In the genomic region with DNA sequence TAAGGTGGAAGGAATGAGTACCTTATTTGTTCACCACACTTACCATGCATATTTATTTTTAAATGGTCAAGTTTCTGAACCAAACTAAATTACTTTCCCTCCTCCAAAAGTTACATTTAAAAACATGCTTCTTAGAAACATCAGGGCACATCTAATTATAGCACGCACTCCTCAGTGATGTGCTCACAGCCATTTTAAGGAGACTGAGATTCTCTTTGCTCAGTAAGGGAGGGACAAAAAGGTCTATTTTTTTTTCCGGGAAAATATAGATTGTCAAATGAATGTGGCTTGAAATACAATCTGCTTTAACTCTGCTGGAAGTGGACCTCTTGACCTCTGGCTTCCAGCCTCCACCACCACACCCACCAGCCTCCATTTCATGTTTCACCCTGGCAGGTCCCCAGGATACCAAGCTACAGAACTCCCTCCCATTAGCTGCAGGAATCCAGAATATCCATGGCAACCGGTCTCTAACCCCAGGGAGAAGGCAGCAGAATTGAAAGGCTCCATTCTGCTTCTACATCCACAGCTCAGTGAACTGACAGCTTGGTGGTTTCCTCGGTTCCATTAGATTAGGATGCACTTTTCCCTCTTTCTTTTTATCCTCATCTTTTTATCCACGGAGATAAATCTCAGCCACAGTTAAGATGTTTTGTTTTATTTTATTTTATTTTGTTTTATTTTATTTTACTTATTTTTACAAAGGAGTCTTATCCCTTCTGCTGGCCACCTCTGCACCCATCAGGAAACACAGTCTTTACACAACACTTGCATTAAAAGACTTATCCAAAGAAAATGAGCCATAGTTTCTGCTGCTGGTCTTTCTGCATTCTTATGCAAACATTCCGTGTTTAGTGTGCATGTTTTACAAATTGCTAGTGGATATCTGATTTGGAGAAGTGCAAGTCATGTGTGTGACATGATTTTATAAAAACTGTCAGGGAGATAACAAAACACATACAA, we compare ENCODE assay signal across 9 mouse cellular contexts.
DNase-seq lines count a peak whose midpoint lies in the region; ATAC-seq and TF ChIP-seq lines count a peak whose summit lies in the region.
"Had no signal": no experiment of that assay in that cellular context is flagged by ENCODE, and none has a peak within 500 bp of the region (broad histone marks: within the 10 kb centered on the region; RNA-seq: fewer than 3 reads in every experiment).

No protein-coding gene starts in this region.

- H3K4me1 ChIP-seq in heart, postnatal 0 days (ENCODE audit: control insufficient read depth, insufficient read depth), result 0 out of 2 replicates have a peak, but pooled peaks cover 10% of the 10 kb centered on the region
- H3K4me1 ChIP-seq in thymus, adult 2 months (replicated peaks; ENCODE audit: control insufficient read depth, insufficient read depth, low read length), result no peaks in the 10 kb centered on the region

- no peak for TF ChIP-seq EP300 in heart, postnatal 0 days (IDR thresholded peaks at IDR 0.05; ENCODE audit: low read depth)

- peak; percentile 27 for DNase-seq in kidney, postnatal 10 days
- no peak for DNase-seq in kidney, adult 11 months
- peak; percentile 79 for DNase-seq in embryo, embryonic 9.5 days (ENCODE audit: extremely low spot score)
- peak; percentile 13 for DNase-seq in heart, postnatal 0 days (ENCODE audit: low spot score)
- DNase-seq in left cerebral cortex, postnatal 10 days (ENCODE audit: extremely low spot score in 1 of 2, low spot score in 2 of 2), result peak; percentile 49 to 52
- DNase-seq in retina, postnatal 1 day, result peak; percentile 61
- DNase-seq in MN1 (ENCODE audit: low spot score), result no peak
- DNase-seq in thymus, adult 2 months, result no peak

- no peak for TF ChIP-seq POLR2A in thymus, adult 2 months (IDR thresholded peaks at IDR 0.05; ENCODE audit: control insufficient read depth, extremely low read depth, insufficient read depth, low read length, poor library complexity)

- H3K27ac ChIP-seq in heart, postnatal 0 days (ENCODE audit: low read depth), result no peak overlapping the region
- H3K27ac ChIP-seq in thymus, adult 2 months (ENCODE audit: control insufficient read depth, insufficient read depth, low read length), result no peak overlapping the region

- no peaks in the 10 kb centered on the region for H3K27me3 ChIP-seq in heart, postnatal 0 days (ENCODE audit: control insufficient read depth, insufficient read depth, low read length)
- H3K27me3 ChIP-seq in thymus, adult 2 months (ENCODE audit: control insufficient read depth, insufficient read depth, low read length), result no peaks in the 10 kb centered on the region

- ATAC-seq in heart, postnatal 0 days (ENCODE audit: insufficient read depth, low read depth), result peak; percentile 49; the same call in 1 of the 2 replicates

- no peak overlapping the region for H3K9ac ChIP-seq in heart, postnatal 0 days (replicated peaks; ENCODE audit: low read depth, low read length)

- H3K9me3 ChIP-seq in heart, postnatal 0 days (replicated peaks; ENCODE audit: control insufficient read depth, low read length), result no peaks in the 10 kb centered on the region

- no peak for TF ChIP-seq CTCF in heart, postnatal 0 days (IDR thresholded peaks at IDR 0.05; ENCODE audit: low read depth)
- TF ChIP-seq CTCF in thymus, adult 2 months (IDR thresholded peaks at IDR 0.05; ENCODE audit: borderline replicate concordance, control insufficient read depth, extremely low read depth, insufficient read depth, low read length, poor library complexity), result no peak

- no peak overlapping the region for H3K4me3 ChIP-seq in heart, postnatal 0 days (ENCODE audit: low read depth, low read length)
- H3K4me3 ChIP-seq in thymus, adult 2 months (ENCODE audit: control insufficient read depth, insufficient read depth, low read length), result no peak overlapping the region

- no peak overlapping the region for H3K4me2 ChIP-seq in heart, postnatal 0 days (ENCODE audit: low read depth, low read length)

- no peaks in the 10 kb centered on the region for H3K36me3 ChIP-seq in heart, postnatal 0 days (replicated peaks; ENCODE audit: control insufficient read depth, insufficient read depth, low read length)
- no peaks in the 10 kb centered on the region for H3K36me3 ChIP-seq in thymus, adult 2 months (ENCODE audit: control insufficient read depth, insufficient read depth, low read length)
- H3K36me3 ChIP-seq: G1E had no signal

- WGBS in heart, postnatal 0 days, result 39% methylated on average over 6 of the region's 6 CpGs
- 76% methylated on average over 6 of the region's 6 CpGs for WGBS in thymus, adult 2 months

- intact Hi-C loops in left cerebral cortex, postnatal 10 days (cut with DNase I), result no loop called here

Comparison
In these comparisons a context has a peak if more than half of its experiments do, and no peak if none do; other contexts are left out.
1. DNase-seq: peak in kidney, postnatal 10 days (single experiment), embryo, embryonic 9.5 days (single experiment), heart, postnatal 0 days (single experiment), left cerebral cortex, postnatal 10 days (2 of 2) and retina, postnatal 1 day (single experiment); none in kidney, adult 11 months (single experiment), MN1 (single experiment) and thymus, adult 2 months (single experiment).